Mouse (Mus musculus) CH12.LX (cell line): ENCODE results near the gene Gria4. TPM values are rescaled to one million over a fixed set of nuclear protein-coding genes. Genes with fewer than 3 reads are reported as not detected.

Source experiments
- DNase-seq: peaks from one replicate; pipeline ENCODE4 v3.0.0-alpha.2; 2013; ENCODE audit errors: extremely low read depth
- H3K27ac ChIP-seq: 2 replicates; pipeline ENCODE4 v1.5.1; 2012; ENCODE audit warnings: low read depth, mild to moderate bottlenecking, control low read depth, moderate library complexity; ENCODE audit not compliant: insufficient read depth
- H3K27me3 ChIP-seq: replicated peaks from 2 replicates; pipeline ENCODE3; 2012; ENCODE audit warnings: inconsistent platforms
- H3K36me3 ChIP-seq, 2 experiments: replicated peaks in 1 of 2; 2 replicates each; pipeline versions ENCODE3 to v1.6.1; 2012; ENCODE audit warnings: inconsistent platforms in 1 of 2, low read length in 1 of 2, mild to moderate bottlenecking in 1 of 2, mixed read lengths in 1 of 2, moderate library complexity in 1 of 2; ENCODE audit not compliant: control insufficient read depth in 1 of 2, insufficient read depth in 1 of 2
- H3K4me1 ChIP-seq, 2 experiments: 2 replicates each; pipeline ENCODE4 v1.6.1; 2012; ENCODE audit warnings: inconsistent platforms in 1 of 2, moderate library complexity in 1 of 2; ENCODE audit not compliant: insufficient read depth in 2 of 2, control insufficient read depth in 1 of 2
- H3K4me2 ChIP-seq: 2 replicates; pipeline ENCODE4 v1.6.1; 2012; ENCODE audit warnings: low read depth, mild to moderate bottlenecking, control low read depth; ENCODE audit not compliant: poor library complexity, insufficient read depth, severe bottlenecking
- H3K4me3 ChIP-seq, 3 experiments: fragments of 150-350 bp in 1 of 3; sonication (generic) in 1 of 3; replicated peaks in 1 of 3; 2 replicates each; pipeline versions ENCODE3 to v1.5.1; 2011 to 2012; ENCODE audit warnings: low read depth in 2 of 3, low read length in 2 of 3, mild to moderate bottlenecking in 2 of 3, moderate library complexity in 2 of 3, control low read depth in 1 of 3, improper control_type of control experiment in 1 of 3, inconsistent platforms in 1 of 3, mixed read lengths in 1 of 3; ENCODE audit not compliant: poor library complexity in 1 of 3
- H3K79me2 ChIP-seq: replicated peaks from 2 replicates; pipeline ENCODE4 v1.6.1; 2012; ENCODE audit warnings: mild to moderate bottlenecking, moderate library complexity; ENCODE audit not compliant: control insufficient read depth, poor library complexity, insufficient read depth, severe bottlenecking; ENCODE audit errors: extremely low read depth
- H3K9ac ChIP-seq: 2 replicates; pipeline ENCODE4 v1.6.1; 2012; ENCODE audit warnings: low read depth, mild to moderate bottlenecking, control low read depth, moderate library complexity; ENCODE audit not compliant: insufficient read depth
- H3K9me3 ChIP-seq: replicated peaks from 2 replicates; pipeline ENCODE3; 2012; ENCODE audit warnings: low read length, inconsistent platforms, mixed read lengths
- BHLHE40 ChIP-seq: IDR thresholded peaks from 2 replicates; pipeline ENCODE4 v1.6.1; 2011; ENCODE audit warnings: mild to moderate bottlenecking, low read depth, low read length, improper control_type of control experiment
- CHD1 ChIP-seq: IDR thresholded peaks from 2 replicates; pipeline ENCODE4 v1.6.1; 2012; ENCODE audit warnings: low read depth, low read length, improper control_type of control experiment, inconsistent platforms
- CHD2 ChIP-seq: IDR thresholded peaks from 2 replicates; pipeline ENCODE4 v1.6.1; 2011; ENCODE audit warnings: low read length, improper control_type of control experiment
- CTCF ChIP-seq, 2 experiments: IDR thresholded peaks in 1 of 2; conservative IDR thresholded peaks in 1 of 2; 2 replicates each; pipeline ENCODE4 v1.5.1; 2011 to 2012; ENCODE audit warnings: low read depth in 2 of 2, low read length in 2 of 2, improper control_type of control experiment in 1 of 2, inconsistent platforms in 1 of 2, mild to moderate bottlenecking in 1 of 2, moderate library complexity in 1 of 2
- ELF1 ChIP-seq: IDR thresholded peaks from 2 replicates; pipeline ENCODE4 v1.6.1; 2014; ENCODE audit warnings: low read depth, mild to moderate bottlenecking, inconsistent platforms, low read length, improper control_type of control experiment
- EP300 ChIP-seq: IDR thresholded peaks from 2 replicates; pipeline ENCODE4 v1.6.1; 2011; ENCODE audit warnings: low read length, improper control_type of control experiment
- ETS1 ChIP-seq: conservative IDR thresholded peaks from 2 replicates; pipeline ENCODE4 v1.6.1; 2012; ENCODE audit warnings: low read depth, mild to moderate bottlenecking, inconsistent platforms, low read length, improper control_type of control experiment, moderate library complexity
- GABPA ChIP-seq: IDR thresholded peaks from 2 replicates; pipeline ENCODE4 v1.6.1; 2012; ENCODE audit warnings: low read depth, low read length, improper control_type of control experiment, inconsistent platforms; ENCODE audit not compliant: insufficient replicate concordance
- JUND ChIP-seq: conservative IDR thresholded peaks from 2 replicates; pipeline ENCODE4 v1.6.1; 2011; ENCODE audit warnings: low read depth, low read length, improper control_type of control experiment
- KAT2A ChIP-seq: IDR thresholded peaks from 2 replicates; pipeline ENCODE4 v1.6.1; 2012; ENCODE audit warnings: low read length, improper control_type of control experiment, inconsistent platforms; ENCODE audit not compliant: insufficient replicate concordance
- MAFK ChIP-seq: IDR thresholded peaks from 2 replicates; pipeline ENCODE4 v1.6.1; 2011; ENCODE audit warnings: low read length, improper control_type of control experiment; ENCODE audit not compliant: insufficient replicate concordance
- MAX ChIP-seq: IDR thresholded peaks from 2 replicates; pipeline ENCODE4 v1.6.1; 2011; ENCODE audit warnings: low read length, improper control_type of control experiment
- MAZ ChIP-seq: IDR thresholded peaks from 2 replicates; pipeline ENCODE4 v1.6.1; 2012; ENCODE audit warnings: low read depth, mild to moderate bottlenecking, inconsistent platforms, low read length, improper control_type of control experiment, moderate library complexity
- MEF2A ChIP-seq: IDR thresholded peaks from 2 replicates; pipeline ENCODE4 v1.6.1; 2014; ENCODE audit warnings: low read depth, mild to moderate bottlenecking, inconsistent platforms, low read length, improper control_type of control experiment, borderline replicate concordance
- NELFE ChIP-seq: IDR thresholded peaks from 2 replicates; pipeline ENCODE4 v1.6.1; 2011; ENCODE audit warnings: low read depth, low read length, improper control_type of control experiment
- NRF1 ChIP-seq: IDR thresholded peaks from 2 replicates; pipeline ENCODE4 v1.6.1; 2014; ENCODE audit warnings: low read depth, mild to moderate bottlenecking, inconsistent platforms, low read length, improper control_type of control experiment, moderate library complexity
- POLR2A ChIP-seq: IDR thresholded peaks from 2 replicates; pipeline ENCODE4 v1.6.1; 2011; ENCODE audit warnings: low read depth, mild to moderate bottlenecking, improper control_type of control experiment, low read length
- POLR2AphosphoS2 ChIP-seq: IDR thresholded peaks from 2 replicates; pipeline ENCODE4 v1.6.1; 2011; ENCODE audit warnings: low read depth, low read length, improper control_type of control experiment
- RAD21 ChIP-seq: IDR thresholded peaks from 2 replicates; pipeline ENCODE4 v1.6.1; 2011; ENCODE audit warnings: low read depth, mild to moderate bottlenecking, low read length, improper control_type of control experiment, moderate library complexity
- SIN3A ChIP-seq: IDR thresholded peaks from 2 replicates; pipeline ENCODE4 v1.6.1; 2012; ENCODE audit warnings: low read length, improper control_type of control experiment, inconsistent platforms
- SMC3 ChIP-seq: IDR thresholded peaks from 2 replicates; pipeline ENCODE4 v1.6.1; 2011; ENCODE audit warnings: low read depth, low read length, improper control_type of control experiment
- UBTF ChIP-seq: IDR thresholded peaks from 2 replicates; pipeline ENCODE4 v1.6.1; 2012; ENCODE audit warnings: low read depth, mild to moderate bottlenecking, inconsistent platforms, low read length, improper control_type of control experiment, moderate library complexity
- USF1 ChIP-seq: IDR thresholded peaks from 2 replicates; pipeline ENCODE4 v1.6.1; 2014; ENCODE audit warnings: low read depth, mild to moderate bottlenecking, inconsistent platforms, low read length, improper control_type of control experiment
- ZKSCAN1 ChIP-seq: IDR thresholded peaks from 2 replicates; pipeline ENCODE4 v1.6.1; 2012; ENCODE audit warnings: low read depth, inconsistent platforms, low read length, improper control_type of control experiment, borderline replicate concordance
- ZMIZ1 ChIP-seq: IDR thresholded peaks from 2 replicates; pipeline ENCODE4 v1.6.1; 2012; ENCODE audit warnings: low read depth, mild to moderate bottlenecking, inconsistent platforms, low read length, improper control_type of control experiment
- ZNF384 ChIP-seq: IDR thresholded peaks from 2 replicates; pipeline ENCODE4 v1.6.1; 2012; ENCODE audit warnings: low read depth, low read length, improper control_type of control experiment, inconsistent platforms
- dilution Hi-C: fragments of 300-500 bp; cut with MboI; formaldehyde crosslinking; loops from 2 replicates; pipeline ENCODE4 v1.14.3; 2020; ENCODE audit warnings: low sequenced_read_pairs; ENCODE audit not compliant: extremely low pct_unique_long_range_greater_than_20kb, extremely low pct_ligation_motif_present
- in situ Hi-C: fragments of 300-500 bp; cut with MboI; formaldehyde crosslinking; loops from 3 replicates; pipeline ENCODE4 v1.14.3; 2019; ENCODE audit warnings: low sequenced_read_pairs, low pct_ligation_motif_present, low pct_unique_long_range_greater_than_20kb, mixed read lengths
- polyA plus RNA-seq: library from polyadenylated mRNA; unstranded; fragments of >175 nt; gene quantifications from 2 replicates; pipeline ENCODE4 v1.2.1, GENCODE M21; 2012; ENCODE audit warnings: low read depth; ENCODE audit not compliant: insufficient read length
- total RNA-seq, 2 experiments: library from RNA; depleted of rRNA; stranded (reverse); fragments of 300-350 nt in 1 of 2; fragments of >200 nt in 1 of 2; gene quantifications; 2 replicates each; pipeline ENCODE4 v1.2.3; 2012 to 2014

Gene Gria4
- total and polyA plus RNA-seq, 3 experiments: not detected

GRCm38 (mm10) chr9:4536514-4537150 is 259.4 kb downstream of the Gria4 start:
- dilution Hi-C loops: no loop called here
- no peaks in the 10 kb centered on the region for H3K9me3 ChIP-seq
- peak; percentile 42 for DNase-seq

GRCm38 (mm10) chr9:4514563-4514885 is 281.5 kb downstream of the Gria4 start:
- in situ Hi-C loops: no loop called here
- no peaks in the 10 kb centered on the region for H3K79me2 ChIP-seq
- H3K9me3 ChIP-seq: no peaks in the 10 kb centered on the region
- dilution Hi-C loops: no loop called here
- TF ChIP-seq SMC3: no peak
- TF ChIP-seq SIN3A: no peak
- no peak for TF ChIP-seq MAX
- TF ChIP-seq ELF1: no peak
- TF ChIP-seq NRF1: no peak
- TF ChIP-seq KAT2A: no peak
- no peak for TF ChIP-seq BHLHE40
- TF ChIP-seq ZKSCAN1: no peak
- TF ChIP-seq EP300: no peak
- TF ChIP-seq UBTF: no peak
- TF ChIP-seq CHD2: no peak
- no peak for TF ChIP-seq USF1
- H3K27me3 ChIP-seq: no peaks in the 10 kb centered on the region
- H3K4me3 ChIP-seq: no peak overlapping the region
- no peak overlapping the region for H3K27ac ChIP-seq
- H3K4me1 ChIP-seq: no peaks in the 10 kb centered on the region
- H3K9ac ChIP-seq: no peak overlapping the region
- H3K4me2 ChIP-seq: no peak overlapping the region
- DNase-seq: no peak
- no peaks in the 10 kb centered on the region for H3K36me3 ChIP-seq

More at GRCm38 (mm10) chr9:4536514-4537150, 259.4 kb downstream of the Gria4 start:
- Histone ChIP-seq H3K4me1 (peaks cover 3 to 7% of the 10 kb centered on the region in 2 experiments; a peak in 1 of 4 replicates), H3K4me3 (no peak overlapping the region), H3K4me2 (no peak overlapping the region), H3K27ac (no peak overlapping the region), H3K79me2 (no peaks in the 10 kb centered on the region), H3K9ac (no peak overlapping the region), H3K36me3 (no peaks in the 10 kb centered on the region), H3K27me3 (no peaks in the 10 kb centered on the region)
- TF ChIP-seq ZNF384: no peak
- TF ChIP-seq MAFK: no peak
- peak; percentile 50 for TF ChIP-seq SMC3
- TF ChIP-seq USF1: no peak
- TF ChIP-seq CHD1: no peak
- TF ChIP-seq GABPA: no peak
- peak in 1 of 2 experiments; percentile 66; a peak in 2 of 4 replicates for TF ChIP-seq CTCF (conservative IDR thresholded peaks at IDR 0.05 in 1 of 2, IDR thresholded peaks at IDR 0.05 in 1 of 2; ENCODE audit: low read depth in 2 of 2, low read length in 2 of 2)
- no peak for TF ChIP-seq ZMIZ1
- TF ChIP-seq JUND: no peak
- no peak for TF ChIP-seq ETS1
- TF ChIP-seq BHLHE40: no peak
- TF ChIP-seq MAZ: no peak
- TF ChIP-seq MEF2A: no peak
- TF ChIP-seq CHD2: no peak
- peak; percentile 78 for TF ChIP-seq RAD21
- no peak for TF ChIP-seq POLR2AphosphoS2
- TF ChIP-seq POLR2A: no peak
- no peak for TF ChIP-seq NELFE
- in situ Hi-C loops: no loop called here
